Mouse (Mus musculus): ENCODE data around the gene Rexo4.

The Rexo4 gene

DNA sequence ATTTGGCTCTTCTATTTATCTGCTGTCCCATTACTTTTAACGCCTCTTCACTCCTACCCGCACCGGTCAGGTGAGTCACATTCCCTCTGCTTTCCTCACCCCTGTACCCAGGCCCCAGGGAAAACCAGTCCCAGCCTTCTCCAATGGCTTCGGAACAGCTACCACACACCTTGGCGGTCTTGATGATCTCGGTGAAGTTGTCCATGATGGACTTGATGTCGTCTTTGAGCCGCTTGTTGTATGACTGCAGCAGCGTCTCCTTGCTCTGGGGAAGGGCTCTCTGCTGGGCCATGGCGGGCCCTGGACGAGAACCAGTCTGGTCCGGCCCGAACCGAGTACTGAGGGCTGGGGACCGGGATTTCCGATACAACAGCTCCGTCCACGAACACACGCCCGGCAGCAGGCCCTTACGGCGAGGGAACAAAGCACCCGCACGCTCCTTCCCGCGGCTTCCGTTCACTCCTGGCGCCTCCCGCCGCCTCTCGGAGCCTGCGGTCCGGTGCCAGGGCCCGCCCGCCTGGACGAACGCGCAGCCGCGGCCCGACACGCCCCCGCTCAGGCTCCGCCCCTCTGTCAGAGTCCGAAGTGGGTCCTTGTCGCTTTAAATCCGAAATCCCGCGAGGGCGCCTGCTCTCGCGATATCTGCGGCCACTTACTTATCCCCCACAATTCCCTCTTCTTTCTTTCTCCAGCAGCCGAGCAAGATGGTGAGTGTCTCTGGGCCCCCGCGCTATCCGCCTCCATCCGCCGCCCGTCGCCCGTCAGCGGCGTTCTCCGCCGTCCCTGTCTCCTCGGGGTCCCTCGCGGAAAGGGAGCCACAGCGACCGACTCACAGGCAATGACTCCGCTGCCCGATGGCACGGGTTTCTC is 53.8 kb downstream of the Rexo4 start, which contains the start of the genes Med22 and Rpl7a:
TSS of gene Med22 (minus strand) at position 554 of the 870 bp plus-strand sequence.
TSS of gene Rpl7a (plus strand) at position 641 of the 870 bp plus-strand sequence.
- peak; percentile 100 for DNase-seq (ENCODE audit: low spot score in 2 of 2)

DNA sequence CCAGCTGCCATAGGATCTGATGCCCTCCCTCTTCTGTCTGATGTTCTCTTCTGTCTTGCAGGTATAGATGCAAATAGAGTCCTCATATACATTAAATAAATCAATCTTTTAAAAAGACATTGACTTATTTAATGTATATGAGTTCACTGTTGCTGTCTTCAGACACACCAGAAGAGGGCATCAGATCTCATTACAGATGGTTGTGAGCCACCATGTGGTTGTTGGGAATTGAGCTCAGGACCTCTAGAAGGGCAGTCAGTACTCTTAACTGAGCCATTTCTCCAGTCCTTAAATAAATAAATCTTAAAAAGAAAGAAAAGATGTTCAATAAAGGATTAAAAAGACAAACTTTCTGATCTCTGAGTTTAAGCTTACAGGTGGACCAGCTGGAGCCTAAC is 54.8 kb downstream of the Rexo4 start:
- no peak for DNase-seq (ENCODE audit: low spot score in 2 of 2)

DNA sequence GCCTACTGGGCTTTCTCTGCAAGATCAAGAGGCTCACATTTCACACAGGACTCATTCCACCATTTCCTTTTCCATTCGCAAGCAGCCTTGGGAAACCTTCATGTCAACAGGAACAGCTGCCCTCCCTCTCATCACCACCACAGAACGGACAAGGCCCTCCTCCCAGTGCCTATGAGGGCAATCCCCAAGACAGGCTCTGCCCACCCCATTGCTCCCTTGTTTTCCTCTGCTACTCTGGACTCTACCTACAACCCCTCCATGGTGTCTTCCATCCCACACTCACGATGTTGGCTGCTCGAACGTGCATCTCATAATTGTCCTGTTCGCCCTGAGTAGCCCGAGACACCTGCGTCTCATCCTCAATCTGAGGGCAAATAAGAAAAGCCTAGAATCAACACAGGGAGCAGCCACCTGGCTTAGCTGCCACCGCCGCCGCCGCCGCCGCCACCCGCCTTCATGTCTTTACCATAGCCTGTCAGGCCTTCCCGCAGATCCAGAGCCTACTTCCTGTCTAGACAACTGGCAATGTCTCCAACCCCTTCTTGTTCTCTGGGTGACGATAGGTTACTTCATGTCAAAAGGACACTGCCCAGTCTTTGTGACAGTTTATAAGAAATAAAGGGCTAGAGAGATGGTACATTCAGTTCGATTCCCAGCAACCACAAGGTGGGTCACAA is 55.3 kb downstream of the Rexo4 start:
- no peak for DNase-seq (ENCODE audit: low spot score in 2 of 2)

DNA sequence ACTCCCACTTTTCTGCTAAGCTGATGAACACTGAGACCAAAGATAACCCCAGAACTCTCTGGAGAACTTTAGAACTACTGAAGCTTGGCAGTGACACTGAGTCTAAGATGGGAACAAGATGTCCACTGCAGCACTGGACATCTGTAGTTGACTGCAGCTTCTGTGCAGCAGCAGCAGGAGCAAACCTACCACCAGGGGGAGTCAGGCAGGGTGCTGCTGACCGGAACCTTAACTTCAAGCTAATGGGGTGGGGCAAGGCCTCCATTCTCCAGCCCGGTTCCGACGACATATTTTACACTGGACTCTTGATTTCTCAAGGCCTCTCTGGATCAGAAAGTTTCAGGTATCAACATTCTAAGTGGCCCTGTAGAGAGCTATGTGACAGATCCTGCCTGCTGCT is 57.1 kb downstream of the Rexo4 start:
- DNase-seq (ENCODE audit: low spot score in 2 of 2): no peak

DNA sequence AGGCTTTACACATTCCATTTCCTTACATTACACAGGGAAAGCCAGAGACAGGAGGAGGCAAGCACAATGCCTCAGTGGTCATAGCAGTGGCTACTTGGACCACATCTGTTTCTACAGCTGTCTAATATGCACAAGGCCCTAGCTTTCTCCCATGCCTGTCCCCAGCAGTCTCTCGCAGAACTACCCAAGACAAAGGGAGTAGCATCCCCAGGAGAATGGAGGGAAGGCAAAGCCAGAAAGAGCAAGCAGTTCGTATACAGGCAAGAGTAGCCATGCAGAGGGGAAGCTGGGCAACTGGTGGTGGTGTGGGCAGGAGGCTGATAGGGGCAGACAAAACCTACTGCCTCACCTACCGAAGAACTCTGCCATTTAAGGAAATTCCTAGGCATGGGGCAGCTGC is 57.8 kb downstream of the Rexo4 start:
- DNase-seq (ENCODE audit: low spot score in 2 of 2): no peak

DNA sequence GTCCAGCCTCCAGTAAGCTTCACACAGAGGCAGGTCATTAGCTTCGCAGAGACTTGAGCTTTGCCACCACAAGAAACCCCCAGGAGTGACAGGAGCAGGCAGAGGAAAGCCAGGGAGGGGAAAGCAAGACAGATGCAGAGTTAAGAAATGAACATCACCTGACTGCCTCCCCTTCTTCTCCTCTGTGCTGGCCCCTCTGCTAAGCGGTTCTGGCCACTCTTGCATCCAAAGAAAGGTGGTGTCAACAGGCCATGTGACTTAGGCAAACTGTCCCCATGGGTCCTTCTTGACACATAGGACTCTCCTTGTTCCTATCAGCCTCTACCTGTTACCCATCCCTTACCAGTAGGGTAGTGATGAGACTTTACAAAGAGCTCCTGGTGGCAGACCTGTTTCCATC is 58.2 kb downstream of the Rexo4 start:
- no peak for DNase-seq (ENCODE audit: low spot score in 2 of 2)

Data from right cerebral cortex, adult 2 months (tissue).